Mouse (Mus musculus) layer of hippocampus, adult 8-10 months (tissue): ENCODE measurements at regions not wholly inside any gene's neighbourhood (a gene's known extent, or its start where the extent isn't known, plus 50 kb on each side); places are given as distances from the start of the nearest gene placed in this dataset.

Experiments used
- DNase-seq, 2 experiments: peaks; one replicate each; pipeline ENCODE4 v3.0.0; 2022; ENCODE audit warnings: low spot score in 2 of 2

GRCm38 (mm10) chr1:130309746-130310145 lies 113.1 kb downstream of the Cd55b start:
- no peak for DNase-seq

- DNase-seq, result no peak
These were observed 120.9 kb downstream of the Cd55b start for GRCm38 (mm10) chr1:130301828-130302386.

GRCm38 (mm10) chr1:130300065-130300815 lies 122.6 kb downstream of the Cd55b start:
- DNase-seq, result no peak

- no peak for DNase-seq
These were observed 123.2 kb downstream of the Cd55b start for GRCm38 (mm10) chr1:130299641-130300040.

- DNase-seq, result no peak
These were observed 123.7 kb downstream of the Cd55b start for GRCm38 (mm10) chr1:130299069-130299468.

- no peak for DNase-seq
These were observed 124.2 kb downstream of the Cd55b start for GRCm38 (mm10) chr1:130298636-130299035.

GRCm38 (mm10) chr1:130297471-130297870 lies 125.3 kb downstream of the Cd55b start:
- no peak for DNase-seq

GRCm38 (mm10) chr1:130285882-130286281 lies 136.9 kb downstream of the Cd55b start:
- peak; percentile 7 to 21 for DNase-seq

- DNase-seq, result no peak
These were observed 140.7 kb downstream of the Cd55b start for GRCm38 (mm10) chr1:130282153-130282552.

GRCm38 (mm10) chr1:130279180-130279579 lies 143.6 kb downstream of the Cd55b start:
- DNase-seq, result no peak

- DNase-seq, result no peak
These were observed 144.7 kb downstream of the Cd55b start for GRCm38 (mm10) chr1:130278000-130278536.

- no peak for DNase-seq
These were observed 145.9 kb downstream of the Cd55b start for GRCm38 (mm10) chr1:130276885-130277284.

- no peak for DNase-seq
These were observed 146.8 kb downstream of the Cd55b start for GRCm38 (mm10) chr1:130276005-130276404.

GRCm38 (mm10) chr1:130274470-130274869 lies 148.3 kb downstream of the Cd55b start:
- DNase-seq, result no peak

GRCm38 (mm10) chr1:130270457-130270856 lies 152.4 kb downstream of the Cd55b start:
- DNase-seq, result no peak
